In the genomic region with DNA sequence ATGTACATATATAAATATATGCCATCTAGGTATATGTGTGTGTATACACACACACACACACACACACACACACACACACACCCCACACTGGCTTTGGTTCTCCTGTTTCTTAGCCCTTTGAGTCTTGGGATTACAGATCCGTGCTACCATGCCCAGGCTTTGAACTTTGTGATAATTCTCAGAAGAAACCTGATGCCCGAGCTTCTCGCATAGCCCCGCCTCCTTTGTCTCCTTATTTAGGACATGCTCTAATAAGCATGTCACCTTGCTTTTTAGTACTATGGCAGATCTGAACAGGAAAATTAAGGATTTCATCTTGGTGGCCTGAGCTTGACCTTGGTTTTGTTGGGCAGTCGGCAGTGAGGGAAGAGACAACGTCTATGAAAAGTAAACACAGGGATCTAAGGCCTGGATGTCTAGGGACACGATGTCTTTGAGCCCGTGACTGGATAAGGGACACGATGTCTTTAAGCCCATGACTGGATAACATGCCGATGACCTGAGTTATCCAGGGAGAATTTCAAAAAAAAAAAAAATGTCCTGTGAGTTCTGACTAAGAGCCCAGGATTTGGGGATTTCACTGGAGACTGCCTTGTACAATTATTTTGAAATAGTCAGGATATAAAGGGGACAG, we compare ENCODE assay signal across 17 mouse cellular contexts. TPM values are rescaled to one million over a fixed set of nuclear protein-coding genes. Genes with fewer than 3 reads are reported as not detected.
DNase-seq lines count a peak whose midpoint lies in the region; ATAC-seq and TF ChIP-seq lines count a peak whose summit lies in the region.
"Had no signal": no experiment of that assay in that cellular context is flagged by ENCODE, and none has a peak within 500 bp of the region (broad histone marks: within the 10 kb centered on the region; RNA-seq: fewer than 3 reads in every experiment).

No protein-coding gene starts in this region.

- no peaks in the 10 kb centered on the region for H3K27me3 ChIP-seq in kidney, adult 2 months (replicated peaks; ENCODE audit: control insufficient read depth, insufficient read depth, low read length)
- H3K27me3 ChIP-seq in embryonic facial prominence, embryonic 11.5 days (ENCODE audit: control insufficient read depth, insufficient read depth, low read length), result no peaks in the 10 kb centered on the region
- H3K27me3 ChIP-seq: CH12.LX; heart, embryonic 15.5 days; midbrain, embryonic 15.5 days had no signal

- no peak overlapping the region for H3K4me3 ChIP-seq in kidney, adult 2 months (ENCODE audit: insufficient read depth, low read depth, low read length)
- H3K4me3 ChIP-seq in embryonic facial prominence, embryonic 11.5 days (ENCODE audit: low read depth, low read length), result no peak overlapping the region
- H3K4me3 ChIP-seq: heart, embryonic 15.5 days; midbrain, embryonic 15.5 days had no signal

- H3K27ac ChIP-seq in kidney, adult 2 months (ENCODE audit: insufficient read depth, low read depth, low read length), result 0 out of 2 replicates have a peak overlapping the region, but pooled peaks have one; percentile 27
- no peak overlapping the region for H3K27ac ChIP-seq in embryonic facial prominence, embryonic 11.5 days (replicated peaks; ENCODE audit: low read depth, low read length)
- H3K27ac ChIP-seq: heart, embryonic 15.5 days; midbrain, embryonic 15.5 days had no signal

- DNase-seq in kidney, adult 2 months, result peak; percentile 52
- no peak for DNase-seq in kidney, adult 18-20 months
- DNase-seq in lung, postnatal 36 days, result peak; percentile 60
- no peak for DNase-seq in lung, postnatal 4 days
- peak; percentile 50 for DNase-seq in embryonic facial prominence, embryonic 11.5 days (ENCODE audit: low spot score)
- DNase-seq in layer of hippocampus, adult 8-10 months (ENCODE audit: low spot score in 2 of 2), result no peak
- no peak for DNase-seq in frontal cortex, postnatal 10 days (ENCODE audit: low spot score in 2 of 2)
- DNase-seq: cerebellum, adult 18-20 months; forebrain, postnatal 0 days; gastrocnemius, postnatal 14 days; right cerebral cortex, postnatal 4 days; thymus, adult 18-20 months had no signal

- H3K9me3 ChIP-seq in embryonic facial prominence, embryonic 11.5 days (replicated peaks; ENCODE audit: control insufficient read depth, low read length), result no peaks in the 10 kb centered on the region
- H3K9me3 ChIP-seq: heart, embryonic 15.5 days; midbrain, embryonic 15.5 days had no signal

- H3K4me1 ChIP-seq in kidney, adult 2 months (ENCODE audit: control insufficient read depth, insufficient read depth, low read length), result peaks cover 33% of the 10 kb centered on the region
- H3K4me1 ChIP-seq in embryonic facial prominence, embryonic 11.5 days (ENCODE audit: control insufficient read depth, insufficient read depth, low read length), result no peaks in the 10 kb centered on the region
- H3K4me1 ChIP-seq: midbrain, embryonic 15.5 days had no signal

- no peaks in the 10 kb centered on the region; the same call in 1 of the 2 replicates for H3K36me3 ChIP-seq in kidney, adult 2 months (ENCODE audit: control insufficient read depth, insufficient read depth, low read length)
- H3K36me3 ChIP-seq in embryonic facial prominence, embryonic 11.5 days (replicated peaks; ENCODE audit: control insufficient read depth, insufficient read depth, low read depth, low read length), result no peaks in the 10 kb centered on the region
- H3K36me3 ChIP-seq: heart, embryonic 15.5 days; midbrain, embryonic 15.5 days had no signal

- no peak for TF ChIP-seq POLR2A in kidney, adult 2 months (IDR thresholded peaks at IDR 0.05; ENCODE audit: low read depth, low read length)

- no peak overlapping the region for H3K9ac ChIP-seq in embryonic facial prominence, embryonic 11.5 days (replicated peaks; ENCODE audit: low read length)
- H3K9ac ChIP-seq: forebrain, postnatal 0 days; heart, embryonic 15.5 days; midbrain, embryonic 15.5 days had no signal

- ATAC-seq in embryonic facial prominence, embryonic 11.5 days (replicated peaks; ENCODE audit: insufficient number of reproducible peaks, low FRiP score, low TSS enrichment, low read depth), result no peak
- ATAC-seq: activated CD4-positive, CD25-positive, alpha-beta regulatory T cell, adult 4 months; forebrain, postnatal 0 days; inflammation-experienced regulatory T-cells, adult 6 months; midbrain, embryonic 15.5 days had no signal

- TF ChIP-seq CTCF in kidney, adult 2 months (conservative IDR thresholded peaks at IDR 0.05; ENCODE audit: insufficient read depth, insufficient read length, low read depth, low read length), result no peak

- H3K4me2 ChIP-seq in embryonic facial prominence, embryonic 11.5 days (ENCODE audit: low read depth, low read length), result no peak overlapping the region
- H3K4me2 ChIP-seq: heart, embryonic 15.5 days; midbrain, embryonic 15.5 days had no signal

- 35% methylated on average over 10 of the region's 10 CpGs for WGBS in kidney, adult 2 months
- 41% methylated on average over 10 of the region's 10 CpGs for WGBS in embryonic facial prominence, embryonic 11.5 days

RNA-seq across cellular contexts. Expression of gene Ampd3, which starts 15.0 kb away (rescaled TPM):
- 23.4 and 26.4 TPM in 2 replicates for polyA plus RNA-seq in kidney, adult 2 months (2012; rRNA removed)
- 2.0 and 2.5 TPM in 2 replicates for polyA plus RNA-seq in embryonic facial prominence, embryonic 11.5 days (2014; fragmentation: Nextera tagmentation; extraction: Ambion mirVana)
- 10 to 100 TPM; 25.4 to 37.7 (median 30.3) TPM for total RNA-seq in layer of hippocampus, adult 8-10 months (2022)

Comparison
In these comparisons a context has a peak if more than half of its experiments do, and no peak if none do; other contexts are left out.
1. DNase-seq: peak in kidney, adult 2 months (single experiment), lung, postnatal 36 days (single experiment) and embryonic facial prominence, embryonic 11.5 days (single experiment); none in kidney, adult 18-20 months (single experiment), lung, postnatal 4 days (0 of 2), layer of hippocampus, adult 8-10 months (0 of 2) and frontal cortex, postnatal 10 days (0 of 2).